Mouse (Mus musculus) spleen, adult 2 months (tissue): ENCODE data around the gene Entpd7.

Experiments used
- CTCF ChIP-seq: fragments of 200-500 bp; IDR thresholded peaks from 2 replicates; pipeline ENCODE4 v1.5.1; 2011; ENCODE audit warnings: mild to moderate bottlenecking, inconsistent platforms; ENCODE audit not compliant: insufficient read depth, insufficient read length, insufficient replicate concordance; ENCODE audit errors: extremely low read depth
- POLR2A ChIP-seq: fragments of 200-500 bp; IDR thresholded peaks from 2 replicates; pipeline ENCODE4 v1.6.1; 2011; ENCODE audit warnings: low read depth, low read length, inconsistent platforms

DNA sequence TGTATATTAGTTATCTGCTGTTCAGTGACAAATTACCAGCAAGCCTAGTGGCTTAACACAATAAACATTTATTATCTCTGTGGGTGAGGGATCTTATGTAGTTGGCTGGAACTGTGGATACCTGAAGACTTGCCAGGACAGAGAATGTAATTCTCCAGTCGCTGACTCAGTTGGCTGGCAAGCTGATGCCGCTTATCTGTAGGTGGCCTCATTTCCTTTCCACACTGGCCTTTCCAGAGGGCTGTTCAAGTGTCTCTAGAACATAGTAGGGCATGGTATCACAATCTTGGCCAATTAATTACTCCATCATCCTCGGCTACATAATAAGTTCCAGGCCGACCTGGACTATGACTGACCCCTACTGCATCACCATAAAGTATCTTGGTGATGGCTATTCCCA is 7.9 kb upstream of the Entpd7 start:
- TF ChIP-seq CTCF = no peak
- TF ChIP-seq POLR2A = no peak
